In the genomic region with DNA sequence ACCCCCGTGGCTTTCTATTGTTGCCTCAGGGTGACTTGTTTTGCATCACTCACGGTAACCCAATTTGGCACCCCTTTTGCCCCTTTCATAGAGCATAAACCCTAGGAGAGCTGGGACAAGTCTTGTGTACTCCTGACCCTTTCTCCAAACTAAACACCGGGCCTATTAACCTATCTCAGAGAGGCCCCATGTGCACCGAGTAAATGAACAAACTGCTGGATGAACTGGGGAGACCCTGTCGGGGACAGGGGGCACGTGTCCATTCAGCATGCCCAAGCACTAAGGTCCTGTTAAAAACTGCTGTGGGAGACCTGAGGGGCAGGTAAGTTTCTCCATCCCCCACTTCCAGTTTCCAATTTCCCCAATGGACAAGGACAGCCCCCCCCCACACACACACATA, we compare ENCODE assay signal across 9 mouse cellular contexts. TPM values are rescaled to one million over a fixed set of nuclear protein-coding genes. Genes with fewer than 3 reads are reported as not detected.
DNase-seq lines count a peak whose midpoint lies in the region; ATAC-seq and TF ChIP-seq lines count a peak whose summit lies in the region.
"Had no signal": no experiment of that assay in that cellular context is flagged by ENCODE, and none has a peak within 500 bp of the region (broad histone marks: within the 10 kb centered on the region; RNA-seq: fewer than 3 reads in every experiment).

No protein-coding gene starts in this region.

- TF ChIP-seq POLR2A in embryonic fibroblast, embryonic 13.5 days (IDR thresholded peaks at IDR 0.05; ENCODE audit: low read depth, low read length), result no peak

- peak overlapping the region; percentile 61 for H3K4me2 ChIP-seq in heart, embryonic 11.5 days
- peak overlapping the region; percentile 77 for H3K4me2 ChIP-seq in kidney, embryonic 14.5 days (replicated peaks; ENCODE audit: low read depth, low read length)
- H3K4me2 ChIP-seq in midbrain, embryonic 15.5 days, result peak overlapping the region; percentile 79

- TF ChIP-seq CTCF in embryonic fibroblast, embryonic 13.5 days (IDR thresholded peaks at IDR 0.05; ENCODE audit: borderline replicate concordance, insufficient read depth, low read length), result no peak

- H3K36me3 ChIP-seq in heart, embryonic 11.5 days (ENCODE audit: control insufficient read depth, insufficient read depth, low read length), result peaks cover 2% of the 10 kb centered on the region; the same call in 1 of the 2 replicates
- H3K36me3 ChIP-seq in kidney, embryonic 14.5 days (ENCODE audit: control insufficient read depth, insufficient read depth, low read length), result peaks cover 2% of the 10 kb centered on the region; the same call in 1 of the 2 replicates
- H3K36me3 ChIP-seq in midbrain, embryonic 15.5 days (replicated peaks), result no peaks in the 10 kb centered on the region

- no peaks in the 10 kb centered on the region for H3K9me3 ChIP-seq in heart, embryonic 11.5 days (replicated peaks; ENCODE audit: control insufficient read depth, low read length)
- H3K9me3 ChIP-seq in kidney, embryonic 14.5 days (ENCODE audit: control insufficient read depth, low read length), result no peaks in the 10 kb centered on the region
- no peaks in the 10 kb centered on the region for H3K9me3 ChIP-seq in midbrain, embryonic 15.5 days

- H3K4me3 ChIP-seq in heart, embryonic 11.5 days (ENCODE audit: low read depth, low read length), result peak overlapping the region; percentile 63
- peak overlapping the region; percentile 46 for H3K4me3 ChIP-seq in embryonic fibroblast, embryonic 13.5 days (ENCODE audit: insufficient read depth, low read length)
- H3K4me3 ChIP-seq in kidney, embryonic 14.5 days (ENCODE audit: low read length), result peak overlapping the region; percentile 51
- peak overlapping the region; percentile 43 for H3K4me3 ChIP-seq in midbrain, embryonic 15.5 days

- DNase-seq in heart, adult 18-20 months, result no peak
- no peak for DNase-seq in cerebellum, postnatal 4 days (ENCODE audit: low spot score in 2 of 2)
- no peak for DNase-seq in spleen, adult 12 weeks (ENCODE audit: low spot score)
- no peak for DNase-seq in ovary, postnatal 14 days (ENCODE audit: low spot score)
- DNase-seq: cerebellum, postnatal 25 days had no signal

- no peak overlapping the region for H3K27ac ChIP-seq in heart, embryonic 11.5 days (ENCODE audit: low read depth, low read length)
- H3K27ac ChIP-seq in embryonic fibroblast, embryonic 13.5 days (ENCODE audit: insufficient read depth, low read length), result no peak overlapping the region
- no peak overlapping the region for H3K27ac ChIP-seq in kidney, embryonic 14.5 days (ENCODE audit: low read depth, low read length)
- no peak overlapping the region for H3K27ac ChIP-seq in midbrain, embryonic 15.5 days

- no peaks in the 10 kb centered on the region for H3K27me3 ChIP-seq in heart, embryonic 11.5 days (ENCODE audit: control insufficient read depth, insufficient read depth, low read length)
- H3K27me3 ChIP-seq in kidney, embryonic 14.5 days (ENCODE audit: control insufficient read depth, insufficient read depth, low read length), result no peaks in the 10 kb centered on the region
- H3K27me3 ChIP-seq in midbrain, embryonic 15.5 days (replicated peaks), result no peaks in the 10 kb centered on the region

- 38% methylated on average over 6 of the region's 6 CpGs for WGBS in heart, embryonic 11.5 days (ENCODE audit: insufficient replicate concordance)
- 33% methylated on average over 6 of the region's 6 CpGs for WGBS in kidney, embryonic 14.5 days
- 32% methylated on average over 6 of the region's 6 CpGs for WGBS in midbrain, embryonic 15.5 days

- peak overlapping the region; percentile 74 for H3K9ac ChIP-seq in heart, embryonic 11.5 days (ENCODE audit: low read depth, low read length)
- no peak overlapping the region; the same call in 1 of the 2 replicates for H3K9ac ChIP-seq in kidney, embryonic 14.5 days (ENCODE audit: low read depth, low read length)
- peak overlapping the region; percentile 25; the same call in 1 of the 2 replicates for H3K9ac ChIP-seq in midbrain, embryonic 15.5 days

- H3K4me1 ChIP-seq in heart, embryonic 11.5 days (ENCODE audit: control insufficient read depth, insufficient read depth, low read length), result peaks cover 5% of the 10 kb centered on the region; the same call in 1 of the 2 replicates
- H3K4me1 ChIP-seq in embryonic fibroblast, embryonic 13.5 days (ENCODE audit: control insufficient read depth, insufficient read depth, low read length), result peaks cover 2% of the 10 kb centered on the region; the same call in 1 of the 2 replicates
- peaks cover 6% of the 10 kb centered on the region; the same call in 1 of the 2 replicates for H3K4me1 ChIP-seq in kidney, embryonic 14.5 days (ENCODE audit: control insufficient read depth, insufficient read depth, low read length)
- peaks cover 16% of the 10 kb centered on the region for H3K4me1 ChIP-seq in midbrain, embryonic 15.5 days

- ATAC-seq in heart, embryonic 11.5 days (replicated peaks; ENCODE audit: insufficient number of reproducible peaks, low FRiP score, low TSS enrichment), result no peak
- ATAC-seq in kidney, embryonic 14.5 days (ENCODE audit: low FRiP score, low TSS enrichment), result peak; percentile 60; the same call in 1 of the 2 replicates
- 0 out of 2 replicates have a peak, but pooled peaks have one; percentile 52 for ATAC-seq in midbrain, embryonic 15.5 days (replicated peaks)

RNA-seq across cellular contexts. Expression of gene Tcn2, which starts 1.0 kb away (rescaled TPM):
- polyA plus RNA-seq in heart, embryonic 11.5 days (2014; fragmentation: Nextera tagmentation; extraction: Ambion mirVana), result 71.2 and 72.5 TPM in 2 replicates
- 10 to 100 TPM; 37.9 to 50.5 TPM for total RNA-seq in heart, adult 18-20 months (2021)
- 75.4 and 97.1 TPM in 2 replicates for polyA plus RNA-seq in embryonic fibroblast, embryonic 13.5 days (2011; ENCODE audit: insufficient read length, low read depth, missing spikeins)
- polyA plus RNA-seq in kidney, embryonic 14.5 days (2014; fragmentation: Nextera tagmentation; extraction: Ambion mirVana), result 49.7 and 61.8 TPM in 2 replicates
- 22.6 and 24.9 TPM in 2 replicates for polyA plus RNA-seq in midbrain, embryonic 15.5 days (2015; fragmentation: Nextera tagmentation; extraction: Ambion mirVana)

RNA-seq across cellular contexts. Expression of gene Slc35e4, which starts 16.5 kb away (rescaled TPM):
- 2.9 and 3.0 TPM in 2 replicates for polyA plus RNA-seq in heart, embryonic 11.5 days (2014; fragmentation: Nextera tagmentation; extraction: Ambion mirVana)
- 1 to 10 TPM; 3.5 TPM for total RNA-seq in heart, adult 18-20 months (2021)
- 12.0 and 13.1 TPM in 2 replicates for polyA plus RNA-seq in embryonic fibroblast, embryonic 13.5 days (2011; ENCODE audit: insufficient read length, low read depth, missing spikeins)
- polyA plus RNA-seq in kidney, embryonic 14.5 days (2014; fragmentation: Nextera tagmentation; extraction: Ambion mirVana), result 3.0 and 3.8 TPM in 2 replicates
- polyA plus RNA-seq in midbrain, embryonic 15.5 days (2015; fragmentation: Nextera tagmentation; extraction: Ambion mirVana), result 17.9 and 19.4 TPM in 2 replicates

RNA-seq across cellular contexts. Expression of gene Pes1, which starts 32.8 kb away (rescaled TPM):
- polyA plus RNA-seq in heart, embryonic 11.5 days (2014; fragmentation: Nextera tagmentation; extraction: Ambion mirVana), result 48.2 and 51.5 TPM in 2 replicates
- total RNA-seq in heart, adult 18-20 months (2021), result 10 to 100 TPM; 27.4 to 27.6 TPM
- 146 and 152 TPM in 2 replicates for polyA plus RNA-seq in embryonic fibroblast, embryonic 13.5 days (2011; ENCODE audit: insufficient read length, low read depth, missing spikeins)
- polyA plus RNA-seq in kidney, embryonic 14.5 days (2014; fragmentation: Nextera tagmentation; extraction: Ambion mirVana), result 60.7 and 81.2 TPM in 2 replicates
- polyA plus RNA-seq in midbrain, embryonic 15.5 days (2015; fragmentation: Nextera tagmentation; extraction: Ambion mirVana), result 57.5 and 60.1 TPM in 2 replicates

RNA-seq across cellular contexts. Expression of gene Dusp18, which starts 35.9 kb away (rescaled TPM):
- 11.9 and 12.2 TPM in 2 replicates for polyA plus RNA-seq in heart, embryonic 11.5 days (2014; fragmentation: Nextera tagmentation; extraction: Ambion mirVana)
- 10 to 100 TPM; 28.3 to 28.6 TPM for total RNA-seq in heart, adult 18-20 months (2021)
- polyA plus RNA-seq in embryonic fibroblast, embryonic 13.5 days (2011; ENCODE audit: insufficient read length, low read depth, missing spikeins), result 11.7 and 12.6 TPM in 2 replicates
- polyA plus RNA-seq in kidney, embryonic 14.5 days (2014; fragmentation: Nextera tagmentation; extraction: Ambion mirVana), result 10.0 and 14.7 TPM in 2 replicates
- 41.4 and 42.9 TPM in 2 replicates for polyA plus RNA-seq in midbrain, embryonic 15.5 days (2015; fragmentation: Nextera tagmentation; extraction: Ambion mirVana)

RNA-seq across cellular contexts. Expression of gene 4921536K21Rik, which starts 36.0 kb away (rescaled TPM):
- not detected in 2 replicates for polyA plus RNA-seq in heart, embryonic 11.5 days (2014; fragmentation: Nextera tagmentation; extraction: Ambion mirVana)
- total RNA-seq in heart, adult 18-20 months (2021), result under 1 TPM; 0.55 to 0.64 TPM
- 0.68 and 0.86 TPM in 2 replicates for polyA plus RNA-seq in embryonic fibroblast, embryonic 13.5 days (2011; ENCODE audit: insufficient read length, low read depth, missing spikeins)
- 0.20 and 0.40 TPM in 2 replicates for polyA plus RNA-seq in kidney, embryonic 14.5 days (2014; fragmentation: Nextera tagmentation; extraction: Ambion mirVana)
- 0.43 and 0.90 TPM in 2 replicates for polyA plus RNA-seq in midbrain, embryonic 15.5 days (2015; fragmentation: Nextera tagmentation; extraction: Ambion mirVana)
